Mouse (Mus musculus) liver, embryonic 16.5 days (tissue): ENCODE measurements around the gene Olfr803. TPM values are rescaled to one million over a fixed set of nuclear protein-coding genes. Genes with fewer than 3 reads are reported as not detected.

ENCODE experiments used
- ATAC-seq: fragments of 200-750 bp; cut with Nextera tagmentation; 2 replicates; pipeline ENCODE4 v1.8.0; 2017; ENCODE audit warnings: low read depth, mild to moderate bottlenecking, moderate number of reproducible peaks, moderate library complexity
- H3K27ac ChIP-seq: fragments of 300-500 bp; sonication (generic); 2 replicates; pipeline ENCODE4 v1.5.1; 2014; ENCODE audit warnings: mild to moderate bottlenecking, low read length
- H3K27me3 ChIP-seq: fragments of 300-500 bp; sonication (generic); 2 replicates; pipeline ENCODE4 v1.6.1; 2014; ENCODE audit warnings: low read depth, low read length, mixed read lengths; ENCODE audit not compliant: control insufficient read depth, insufficient read depth
- H3K36me3 ChIP-seq: fragments of 300-500 bp; sonication (generic); 2 replicates; pipeline ENCODE4 v1.6.1; 2014; ENCODE audit warnings: mild to moderate bottlenecking; ENCODE audit not compliant: control insufficient read depth, insufficient read depth
- H3K4me1 ChIP-seq: fragments of 300-500 bp; sonication (generic); 2 replicates; pipeline ENCODE4 v1.6.1; 2014; ENCODE audit warnings: low read depth, low read length, mixed read lengths; ENCODE audit not compliant: control insufficient read depth
- H3K4me2 ChIP-seq: fragments of 300-500 bp; sonication (generic); 2 replicates; pipeline ENCODE4 v1.6.1; 2014; ENCODE audit warnings: low read depth, low read length, mixed read lengths
- H3K4me3 ChIP-seq: fragments of 300-500 bp; sonication (generic); 2 replicates; pipeline ENCODE4 v1.5.1; 2014; ENCODE audit warnings: low read depth, mild to moderate bottlenecking, low read length
- H3K9ac ChIP-seq: fragments of 300-500 bp; sonication (generic); 2 replicates; pipeline ENCODE4 v1.6.1; 2014; ENCODE audit warnings: low read depth, low read length
- H3K9me3 ChIP-seq: fragments of 300-500 bp; sonication (generic); replicated peaks from 2 replicates; pipeline ENCODE4 v1.6.1; 2016; ENCODE audit warnings: low read length; ENCODE audit not compliant: control insufficient read depth
- WGBS: fragments of 180-500 bp; shearing (Covaris S2); extraction: QIAGEN DNeasy Blood & Tissue Kit; methylation state at CpG from one replicate; pipeline ENCODE4 v1.1.7; 2014; ENCODE audit not compliant: insufficient replicate concordance; 5-methylcytosine and 5-hydroxymethylcytosine counted together
- polyA plus RNA-seq: library from polyadenylated mRNA; unstranded; fragments of >200 nt; fragmentation: Nextera tagmentation; extraction: Ambion mirVana; gene quantifications from 2 replicates; pipeline ENCODE4 v1.2.1, GENCODE M21; 2015

The Olfr803 gene
- not detected in 2 replicates for polyA plus RNA-seq

DNA sequence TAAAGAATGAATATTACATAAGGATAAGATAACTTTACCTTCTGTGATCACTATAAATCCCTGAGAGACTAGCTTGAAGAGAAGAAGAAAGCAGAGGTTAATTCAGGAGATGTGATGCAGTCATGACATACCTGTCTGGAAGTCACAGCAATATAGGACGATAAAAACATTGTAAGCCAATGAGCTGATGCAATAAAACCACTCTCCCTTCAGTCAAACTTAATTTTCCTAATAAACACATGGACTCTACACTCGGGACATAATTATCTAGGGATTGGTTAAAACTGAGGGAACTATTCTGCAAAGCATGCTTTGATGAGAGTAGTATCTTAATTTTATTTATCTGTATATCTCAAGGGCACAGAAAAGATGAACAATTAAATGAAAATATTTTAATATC, at the start of gene Olfr803:
Gene Olfr803 (minus strand): TSS at position 101 of the 400 bp plus-strand sequence.
- Histone ChIP-seq H3K27me3 (no peaks in the 10 kb centered on the region), H3K4me2 (no peak within 1 kb of the TSS), H3K27ac (no peak within 1 kb of the TSS), H3K9me3 (no peaks in the 10 kb centered on the region), H3K36me3 (no peaks in the 10 kb centered on the region), H3K4me3 (no peak within 1 kb of the TSS), H3K4me1 (no peaks in the 10 kb centered on the region), H3K9ac (no peak within 1 kb of the TSS)
- no peak for ATAC-seq
- 60% methylated on average over 2 of the region's 2 CpGs for WGBS

- Histone ChIP-seq H3K36me3 (no peaks in the 10 kb centered on the region), H3K4me3 (no peak within 1 kb of the TSS), H3K27me3 (no peaks in the 10 kb centered on the region), H3K27ac (no peak within 1 kb of the TSS), H3K4me2 (no peak within 1 kb of the TSS), H3K9me3 (no peaks in the 10 kb centered on the region), H3K9ac (no peak within 1 kb of the TSS), H3K4me1 (no peaks in the 10 kb centered on the region)
- no peak for ATAC-seq
These were observed 47.7 kb upstream of the Olfr803 start, which contains the start of gene Olfr806 for GRCm38 (mm10) chr10:129741821-129742220. Gene Olfr806 (minus strand): TSS chr10:129741921.

- 77% methylated on average over 2 of the region's 2 CpGs for WGBS
- Histone ChIP-seq H3K9ac (no peak within 1 kb of the TSS), H3K36me3 (no peaks in the 10 kb centered on the region), H3K4me1 (no peaks in the 10 kb centered on the region), H3K4me3 (no peak within 1 kb of the TSS), H3K27me3 (no peaks in the 10 kb centered on the region), H3K4me2 (no peak within 1 kb of the TSS), H3K9me3 (no peaks in the 10 kb centered on the region), H3K27ac (no peak within 1 kb of the TSS)
- ATAC-seq: no peak
These were observed 35.2 kb upstream of the Olfr803 start, which contains the start of gene Olfr805 for GRCm38 (mm10) chr10:129729275-129729674. Gene Olfr805 (minus strand): TSS chr10:129729375.

GRCm38 (mm10) chr10:129702910-129703309, 8.8 kb upstream of the Olfr803 start, which contains the start of gene Olfr804:
Gene Olfr804 (plus strand): TSS chr10:129703210.
- no peaks in the 10 kb centered on the region for H3K36me3 ChIP-seq
- no peaks in the 10 kb centered on the region for H3K27me3 ChIP-seq
- H3K9me3 ChIP-seq: no peaks in the 10 kb centered on the region
- ATAC-seq: no peak
- no peak within 1 kb of the TSS for H3K27ac ChIP-seq
- H3K4me3 ChIP-seq: no peak within 1 kb of the TSS
- no peak within 1 kb of the TSS for H3K4me2 ChIP-seq
- no peaks in the 10 kb centered on the region for H3K4me1 ChIP-seq
- no peak within 1 kb of the TSS for H3K9ac ChIP-seq

- ATAC-seq: no peak
- H3K9me3 ChIP-seq: no peaks in the 10 kb centered on the region
- no peak within 1 kb of the TSS for H3K4me3 ChIP-seq
- H3K4me1 ChIP-seq: no peaks in the 10 kb centered on the region
- 36% methylated on average over 1 of the region's 1 CpGs for WGBS
- no peaks in the 10 kb centered on the region for H3K27me3 ChIP-seq
- H3K9ac ChIP-seq: no peak within 1 kb of the TSS
- H3K27ac ChIP-seq: no peak within 1 kb of the TSS
- H3K36me3 ChIP-seq: no peaks in the 10 kb centered on the region
- no peak within 1 kb of the TSS for H3K4me2 ChIP-seq
These were observed 6.0 kb downstream of the Olfr803 start, which contains the start of gene Olfr802 for GRCm38 (mm10) chr10:129688069-129688468. Gene Olfr802 (minus strand): TSS chr10:129688169.

- 66% methylated on average over 1 of the region's 1 CpGs for WGBS
- Histone ChIP-seq H3K4me2 (no peak within 1 kb of the TSS), H3K36me3 (no peaks in the 10 kb centered on the region), H3K9me3 (no peaks in the 10 kb centered on the region), H3K9ac (no peak within 1 kb of the TSS), H3K4me1 (no peaks in the 10 kb centered on the region), H3K4me3 (no peak within 1 kb of the TSS), H3K27me3 (no peaks in the 10 kb centered on the region), H3K27ac (no peak within 1 kb of the TSS)
- ATAC-seq: no peak
These were observed 20.3 kb downstream of the Olfr803 start, which contains the start of gene Olfr801 for GRCm38 (mm10) chr10:129673765-129674164. Gene Olfr801 (minus strand): TSS chr10:129673865.

DNA sequence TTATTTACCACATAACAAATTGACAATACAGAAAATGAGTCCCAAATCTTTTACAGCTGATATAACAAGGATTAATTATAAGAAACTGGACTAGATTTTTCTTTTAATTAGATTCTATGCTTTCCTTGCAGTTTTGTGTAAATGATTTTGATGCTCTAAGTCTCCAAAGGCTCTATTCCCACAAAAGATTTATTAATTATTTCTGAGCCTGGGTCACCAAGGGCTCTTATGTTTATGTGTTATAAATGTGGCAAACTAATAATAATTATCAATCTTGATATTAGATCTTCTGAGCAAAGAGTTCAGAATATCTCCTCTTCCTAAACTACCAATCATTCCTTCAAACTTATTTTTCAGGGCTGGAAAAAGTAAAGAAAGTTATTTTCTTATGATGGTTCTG, 36.7 kb downstream of the Olfr803 start, which contains the start of gene Olfr800:
Gene Olfr800 (plus strand): TSS at position 301 of the 400 bp plus-strand sequence.
- H3K36me3 ChIP-seq: no peaks in the 10 kb centered on the region
- no peak within 1 kb of the TSS for H3K9ac ChIP-seq
- H3K4me3 ChIP-seq: no peak within 1 kb of the TSS
- no peak for ATAC-seq
- H3K27ac ChIP-seq: no peak within 1 kb of the TSS
- H3K27me3 ChIP-seq: no peaks in the 10 kb centered on the region
- H3K4me1 ChIP-seq: no peaks in the 10 kb centered on the region
- no peak within 1 kb of the TSS for H3K4me2 ChIP-seq
- H3K9me3 ChIP-seq: no peaks in the 10 kb centered on the region

GRCm38 (mm10) chr10:129651763-129652162, 42.3 kb downstream of the Olfr803 start:
- H3K4me1 ChIP-seq: no peaks in the 10 kb centered on the region
- no peak overlapping the region for H3K4me2 ChIP-seq
- no peaks in the 10 kb centered on the region for H3K36me3 ChIP-seq
- H3K27me3 ChIP-seq: no peaks in the 10 kb centered on the region
- no peak overlapping the region for H3K4me3 ChIP-seq
- H3K9ac ChIP-seq: no peak overlapping the region
- no peaks in the 10 kb centered on the region for H3K9me3 ChIP-seq
- H3K27ac ChIP-seq: no peak overlapping the region
- no peak for ATAC-seq
- 63% methylated on average over 1 of the region's 1 CpGs for WGBS
